Comparison of ENCODE assay signal across 10 mouse cellular contexts in the genomic region with DNA sequence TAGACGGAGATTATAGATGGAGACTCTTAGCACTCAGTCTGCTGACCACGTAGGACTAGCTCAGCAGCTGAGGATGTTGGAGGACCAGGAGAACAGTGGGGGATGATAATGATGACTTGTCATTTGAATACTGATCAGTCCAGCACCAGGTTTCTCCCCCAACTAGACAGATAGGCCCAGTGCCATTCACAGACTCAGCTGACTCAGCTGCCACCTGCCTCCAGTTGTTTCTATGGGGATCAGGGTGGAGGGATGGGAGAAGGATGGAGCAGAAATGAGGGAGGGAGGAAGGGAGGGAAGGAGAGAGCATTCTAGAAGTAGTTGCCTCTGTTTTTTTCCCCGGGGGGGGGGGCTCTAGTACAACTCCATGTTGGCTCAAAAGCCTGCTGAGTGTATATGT.
"Had no signal": no experiment of that assay in that cellular context is flagged by ENCODE, and none has a peak within 500 bp of the region (broad histone marks: within the 10 kb centered on the region; RNA-seq: fewer than 3 reads in every experiment).

No protein-coding gene starts in this region.

- ATAC-seq: lung, postnatal 0 days; midbrain, embryonic 13.5 days; midbrain, embryonic 15.5 days had no signal

- DNase-seq: lung, adult 2 months; lung, postnatal 14 days; lung, postnatal 36 days; right cerebral cortex, postnatal 14 days; thymus, adult 2 months; thymus, postnatal 25 days; thymus, postnatal 4 days had no signal
